Mouse (Mus musculus): ENCODE data around the gene Lect2. TPM values are rescaled to one million over a fixed set of nuclear protein-coding genes. Genes with fewer than 3 reads are reported as not detected.

Gene Lect2
- total RNA-seq, 2 experiments from 2014 or later: not detected

DNA sequence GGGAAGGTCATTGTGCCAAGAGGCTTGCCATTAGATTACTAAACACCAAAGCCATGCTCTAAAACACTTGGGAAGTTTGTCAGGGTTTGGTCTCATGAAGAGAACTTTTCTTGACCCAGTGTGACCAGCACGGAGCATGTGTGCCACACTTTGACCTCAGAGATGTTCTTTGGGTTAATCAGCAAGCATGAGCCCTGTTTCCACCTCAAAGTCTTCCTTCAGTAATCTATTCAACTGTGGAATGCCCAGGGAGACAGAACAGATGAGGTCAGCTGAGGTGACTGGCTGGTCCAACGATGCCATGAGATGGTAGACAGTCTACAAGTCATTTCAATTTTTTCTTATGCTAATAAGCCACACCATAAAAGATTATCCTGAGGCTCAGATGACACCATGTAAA is 38.5 kb downstream of the Lect2 start:
- DNase-seq (ENCODE audit: low spot score in 2 of 2): no peak

DNA sequence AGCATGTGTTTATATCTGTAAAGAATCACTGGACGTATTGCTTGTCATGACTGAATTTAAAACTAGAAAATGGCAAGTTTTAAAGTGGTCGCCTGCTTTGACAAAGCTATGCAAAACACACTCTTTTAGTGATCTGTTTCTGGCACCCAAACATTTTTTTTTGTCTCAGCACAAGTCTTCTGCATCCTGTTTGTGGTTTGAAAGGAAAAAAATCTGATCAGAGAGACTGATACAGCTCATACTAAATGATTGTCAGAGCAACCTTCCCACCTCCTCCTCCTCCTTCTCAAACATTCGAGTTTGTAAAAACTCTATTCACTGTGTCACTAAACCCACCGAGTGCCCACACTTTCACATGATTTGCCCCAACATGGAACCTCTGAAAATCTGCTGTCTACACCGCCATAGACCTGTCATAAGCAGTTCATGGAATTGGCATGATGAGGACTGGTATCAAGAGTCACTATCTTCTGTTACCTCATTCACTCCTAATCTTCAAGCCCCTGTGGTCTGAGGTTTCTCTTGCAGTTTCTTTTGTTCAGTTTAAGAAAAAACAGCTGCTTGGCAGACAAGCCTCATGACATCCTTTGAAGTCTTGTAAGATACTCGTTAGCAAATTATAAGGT is 41.3 kb downstream of the Lect2 start:
- DNase-seq (ENCODE audit: low spot score in 2 of 2): no peak

DNA sequence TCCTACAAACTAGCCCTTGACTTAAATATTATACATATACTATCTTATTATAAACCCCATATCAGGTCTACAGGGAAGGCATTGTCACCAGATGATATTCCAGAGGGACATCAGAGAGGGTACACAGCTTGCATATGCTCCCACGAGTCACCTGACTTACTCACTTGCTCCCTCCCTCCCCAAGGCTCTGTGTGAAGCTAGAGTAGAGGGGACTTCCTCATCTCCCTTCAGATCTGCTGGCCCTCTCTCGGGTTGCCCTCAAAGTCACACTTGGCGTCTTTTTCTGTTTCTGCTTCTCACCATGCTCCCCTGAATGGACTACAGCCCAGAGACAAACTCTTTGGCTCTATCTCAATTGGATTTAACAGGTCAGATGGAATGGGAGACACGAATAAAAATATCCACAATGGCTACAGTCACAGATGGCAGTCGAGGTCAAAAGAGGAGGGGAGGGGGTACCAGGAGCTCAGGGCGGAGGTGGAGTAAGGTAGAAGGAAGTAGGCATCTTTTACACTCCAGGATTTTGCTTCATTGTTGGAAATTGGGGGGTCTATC is 46.4 kb downstream of the Lect2 start:
- DNase-seq (ENCODE audit: low spot score in 2 of 2): no peak

DNA sequence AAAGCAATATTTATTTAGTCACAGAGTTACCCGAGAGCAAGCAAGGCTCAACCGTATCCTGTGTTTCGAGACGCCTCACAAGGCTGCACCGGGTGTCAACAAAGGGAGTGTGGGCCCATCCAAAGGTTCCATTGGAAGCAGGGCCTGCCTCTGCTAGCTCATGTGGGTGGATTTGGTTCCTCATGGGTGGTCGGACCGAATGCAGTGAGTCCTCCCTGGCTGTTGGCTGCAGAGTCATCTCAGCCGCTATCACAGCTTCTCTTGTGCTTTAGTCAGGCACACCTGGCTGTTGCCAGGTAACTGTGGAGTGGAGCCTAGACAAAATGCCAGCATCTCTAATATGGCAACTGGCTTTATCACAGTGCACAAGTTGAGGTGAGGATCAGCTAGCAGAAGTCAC is 47.7 kb downstream of the Lect2 start:
- no peak for DNase-seq (ENCODE audit: low spot score in 2 of 2)

DNA sequence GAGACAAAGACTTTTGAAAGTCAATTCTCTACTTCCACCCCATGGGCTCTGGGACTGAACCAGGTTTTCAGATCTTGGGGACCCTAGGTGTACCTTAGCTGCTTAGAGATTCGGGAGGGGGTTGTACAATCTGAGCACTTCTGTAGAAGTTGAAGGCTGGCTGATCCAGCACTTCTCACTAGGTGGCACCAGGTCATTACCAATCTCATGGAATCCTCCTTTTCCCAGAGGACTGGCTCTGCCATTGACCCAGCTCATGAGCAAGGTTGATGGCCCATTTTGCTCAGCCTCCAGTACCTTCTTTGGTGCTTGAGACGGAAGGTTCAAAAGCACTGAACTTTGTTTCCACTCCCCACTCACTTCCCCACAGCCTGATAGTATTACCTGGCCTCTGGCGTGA is 48.2 kb downstream of the Lect2 start:
- no peak for DNase-seq (ENCODE audit: low spot score in 2 of 2)

DNA sequence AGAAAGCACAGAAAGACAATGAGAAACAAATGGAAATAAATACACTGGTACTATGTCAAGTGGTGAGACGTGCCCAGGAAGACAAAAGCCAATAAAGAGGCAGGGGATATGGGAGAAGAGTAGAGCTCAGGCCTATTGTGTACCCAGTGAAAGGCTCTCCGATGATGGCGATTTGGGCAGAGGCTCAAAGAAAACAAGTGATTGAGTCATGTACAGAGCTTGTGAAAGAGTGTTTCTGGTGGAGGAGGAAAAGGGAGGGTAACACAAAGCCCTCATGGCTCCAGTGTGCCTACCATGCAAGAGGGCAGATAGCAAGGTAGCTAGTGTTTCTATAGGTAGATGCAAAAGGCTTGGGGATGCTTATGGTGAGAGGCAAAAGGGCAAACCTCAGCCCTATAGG is 53.9 kb downstream of the Lect2 start:
- DNase-seq (ENCODE audit: low spot score in 2 of 2): no peak

Other genes starting within 250 kb of the Lect2 start
- gene Gm3045, start 121.9 kb downstream of the Lect2 start, total RNA-seq (2021): not detected
- under 1 TPM; 0.15 to 0.17 TPM for gene Slc25a48, start 110.1 kb downstream of the Lect2 start, total RNA-seq (2021)
- gene Il9, start 66.3 kb downstream of the Lect2 start, total RNA-seq (2021): not detected
- 1 to 10 TPM; 6.7 to 8.5 TPM for gene Fbxl21, start 26.0 kb downstream of the Lect2 start, total RNA-seq (2021)
- 1 to 10 TPM; 2.4 to 3.2 TPM for gene Tgfbi, start 61.0 kb upstream of the Lect2 start, total RNA-seq (2021)
- gene Smad5, start 154.5 kb upstream of the Lect2 start, total RNA-seq (2021): 10 to 100 TPM; 26.0 to 26.4 TPM
- 1 to 10 TPM; 1.3 to 1.5 TPM for gene Gm45623, start 205.3 kb upstream of the Lect2 start, total RNA-seq (2021)

All from layer of hippocampus, adult 18-20 months (tissue).